Mouse (Mus musculus) cortical plate, adult 2 months (tissue): ENCODE results near the gene Mms19. TPM values are rescaled to one million over a fixed set of nuclear protein-coding genes. Genes with fewer than 3 reads are reported as not detected.

ENCODE experiments used
- H3K27ac ChIP-seq: fragments of 200-500 bp; 2 replicates; pipeline ENCODE4 v1.5.1; 2012; ENCODE audit warnings: low read length, control low read depth, inconsistent platforms; ENCODE audit not compliant: insufficient read depth
- H3K4me1 ChIP-seq: fragments of 200-500 bp; 2 replicates; pipeline ENCODE4 v1.6.1; 2011; ENCODE audit warnings: low read length; ENCODE audit not compliant: control insufficient read depth, insufficient read depth
- H3K4me3 ChIP-seq: fragments of 200-500 bp; 2 replicates; pipeline ENCODE4 v1.5.1; 2011; ENCODE audit warnings: mild to moderate bottlenecking, low read length, control low read depth; ENCODE audit not compliant: insufficient read depth
- CTCF ChIP-seq: fragments of 200-500 bp; IDR thresholded peaks from 2 replicates; pipeline ENCODE4 v1.5.1; 2011; ENCODE audit warnings: mild to moderate bottlenecking, control low read depth, low read length; ENCODE audit not compliant: insufficient read depth; ENCODE audit errors: extremely low read depth
- POLR2A ChIP-seq: fragments of 200-500 bp; IDR thresholded peaks from 2 replicates; pipeline ENCODE4 v1.6.1; 2011; ENCODE audit warnings: mild to moderate bottlenecking, low read length, control low read depth; ENCODE audit not compliant: insufficient read depth; ENCODE audit errors: extremely low read depth
- polyA plus RNA-seq: library from polyadenylated mRNA; depleted of rRNA; stranded (reverse); fragments of >200 nt; gene quantifications from 2 replicates; pipeline ENCODE4 v1.2.3, GENCODE M21; 2012; rRNA removed

Mms19 gene
- 44.3 and 52.0 TPM in 2 replicates for polyA plus RNA-seq

DNA sequence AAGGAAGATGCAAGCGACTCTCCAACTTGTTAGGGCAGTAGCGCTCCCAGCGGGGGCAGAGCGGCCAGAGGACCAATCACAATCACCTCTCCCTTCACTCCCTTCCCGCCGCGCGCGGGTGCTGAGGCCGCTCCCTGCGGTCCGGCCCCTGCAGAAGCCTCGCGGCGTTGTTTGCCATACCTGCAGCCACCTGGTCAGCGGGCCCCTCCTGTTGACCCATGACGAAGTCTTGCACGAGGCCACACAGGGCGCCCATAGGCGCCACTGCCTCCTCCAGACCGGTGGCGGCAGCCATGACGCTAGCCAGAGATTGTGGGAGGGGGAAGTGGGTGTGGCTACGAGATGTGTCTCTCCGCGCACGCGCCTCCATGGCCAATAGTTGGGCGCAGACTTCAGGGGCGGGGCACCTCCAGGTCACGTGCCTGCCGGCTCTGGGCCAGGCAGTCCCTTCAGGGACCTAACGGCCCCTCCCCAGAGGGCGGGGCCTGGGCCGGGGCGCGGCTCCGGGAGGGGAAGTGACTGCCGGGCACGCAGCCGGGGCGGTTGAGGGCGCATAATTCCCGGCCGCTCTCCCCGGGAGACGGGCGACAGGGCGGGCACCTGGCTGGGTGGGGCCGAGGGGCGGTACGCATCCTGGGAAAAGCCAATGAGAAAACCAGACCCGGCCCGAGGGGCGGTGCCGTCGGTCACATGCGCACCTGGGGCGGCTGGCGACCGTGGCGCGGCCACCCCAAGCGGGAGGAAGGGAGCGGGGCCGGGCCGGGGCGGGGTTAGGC lies at the start of gene Mms19:
Gene Mms19 (minus strand): TSS at position 339 of the 776 bp plus-strand sequence.
- H3K4me1 ChIP-seq: no peaks in the 10 kb centered on the region
- TF ChIP-seq CTCF (no peak), POLR2A (peak; percentile 73; the same call in 1 of the 2 replicates)
- peak within 1 kb of the TSS; percentile 84 for H3K4me3 ChIP-seq
- H3K27ac ChIP-seq: peak within 1 kb of the TSS; percentile 17; the same call in 1 of the 2 replicates

DNA sequence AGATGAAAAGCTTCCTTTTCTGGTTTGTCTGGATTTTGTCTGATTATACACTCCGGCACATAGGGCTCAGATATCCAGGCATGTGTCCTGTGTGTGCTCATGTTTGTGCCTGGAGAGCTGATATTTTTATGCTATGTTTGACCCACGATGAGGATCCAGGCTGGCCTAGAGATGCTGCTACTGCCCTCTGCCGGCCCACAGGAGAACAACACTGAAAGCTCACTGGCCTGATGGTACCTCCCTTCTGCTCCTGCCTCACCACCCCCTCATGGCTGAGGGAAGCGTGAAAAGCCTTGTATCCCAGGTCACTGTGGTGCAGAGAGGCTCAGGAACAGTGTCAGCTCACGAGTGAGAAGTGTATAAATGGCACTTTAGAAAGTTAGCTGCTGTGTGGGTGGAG lies 45.2 kb upstream of the Mms19 start:
- TF ChIP-seq POLR2A (no peak), CTCF (peak; percentile 94)
- H3K4me1 ChIP-seq: no peaks in the 10 kb centered on the region
- H3K4me3 ChIP-seq: no peak overlapping the region
- H3K27ac ChIP-seq: no peak overlapping the region

DNA sequence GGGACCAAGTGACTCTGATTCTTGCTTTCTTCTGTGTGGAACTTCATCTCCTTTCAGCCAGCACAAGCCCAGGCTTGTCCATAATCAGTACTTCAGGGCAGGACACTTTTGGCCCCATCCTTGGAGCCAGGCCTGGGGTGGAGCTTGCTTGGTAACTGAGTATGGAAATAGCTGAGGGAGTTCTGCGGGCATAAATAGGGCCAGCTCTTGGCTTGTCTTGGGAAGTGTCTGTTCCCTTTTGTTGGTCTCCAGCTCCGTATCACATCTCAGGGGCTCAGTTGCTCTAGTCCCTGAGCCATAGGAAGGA lies 41.5 kb upstream of the Mms19 start:
- no peak overlapping the region for H3K4me3 ChIP-seq
- H3K4me1 ChIP-seq: no peaks in the 10 kb centered on the region
- TF ChIP-seq CTCF (no peak), POLR2A (no peak)
- H3K27ac ChIP-seq: no peak overlapping the region

DNA sequence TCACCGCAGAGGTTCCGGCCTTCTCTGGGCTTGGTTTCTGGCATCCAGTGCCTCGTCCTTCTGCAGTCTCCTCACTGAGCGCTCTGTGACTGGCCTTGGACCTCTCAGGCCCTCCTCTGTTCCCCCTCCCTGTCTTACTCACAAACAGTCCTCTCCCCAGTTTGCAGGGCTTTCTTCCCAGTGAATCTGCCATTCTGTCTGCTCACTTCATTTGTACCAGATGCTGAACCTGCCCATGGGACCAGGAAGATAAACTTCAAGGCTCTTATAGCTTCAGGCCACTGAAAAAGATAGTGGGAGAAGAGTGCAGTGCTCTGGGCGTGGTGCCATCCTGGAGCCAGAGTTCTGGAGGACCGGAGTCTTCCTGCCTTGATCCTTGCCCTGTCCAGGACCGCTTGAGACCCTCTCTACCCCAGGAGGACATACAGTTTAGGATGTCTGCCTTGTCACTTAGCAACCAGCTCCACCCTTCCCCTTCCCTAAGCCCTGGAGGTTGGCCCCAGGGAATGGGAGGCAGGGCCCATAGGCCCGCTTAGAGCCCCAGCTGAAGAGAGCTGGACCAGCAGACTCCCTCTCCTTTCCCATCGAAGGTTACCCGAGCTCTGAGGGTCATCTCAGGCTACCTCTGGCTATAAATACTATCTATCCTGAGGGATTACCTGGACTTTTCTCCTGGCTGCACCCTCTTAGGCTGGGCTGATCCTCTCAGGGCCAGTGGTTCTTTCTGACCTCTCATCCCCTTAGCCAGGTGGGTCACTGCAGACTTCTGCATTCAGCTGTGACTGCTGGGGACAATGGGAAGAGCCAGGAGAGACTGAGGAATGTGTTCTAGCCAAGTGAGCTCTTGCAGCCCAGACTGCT lies 41.0 kb upstream of the Mms19 start:
- H3K27ac ChIP-seq: no peak overlapping the region
- TF ChIP-seq CTCF: no peak
- TF ChIP-seq POLR2A: no peak

DNA sequence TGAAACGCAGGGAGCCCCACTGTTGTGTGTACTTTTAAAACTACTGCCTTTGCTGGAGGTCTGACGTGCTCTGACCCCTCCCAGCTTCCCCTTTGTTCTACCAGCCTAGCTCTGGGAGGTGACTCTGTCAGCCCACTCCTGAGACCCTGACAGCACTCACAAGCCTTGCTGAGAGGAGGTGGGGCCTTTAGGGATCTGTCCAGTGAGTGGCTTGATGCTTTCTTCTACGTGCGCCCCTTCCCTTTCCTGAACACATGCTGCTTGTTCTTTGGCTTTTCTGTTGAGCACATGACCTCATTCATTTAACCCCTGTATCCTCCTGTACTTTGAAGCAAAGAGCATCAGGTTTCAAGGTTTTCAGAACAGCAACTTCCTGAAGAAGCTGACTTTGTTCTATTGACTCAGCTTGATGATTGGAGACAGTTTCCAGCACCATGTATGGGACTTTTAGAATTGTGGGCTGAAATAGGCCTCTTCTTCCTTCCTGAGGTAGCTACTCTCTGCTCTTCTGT lies 38.1 kb upstream of the Mms19 start:
- TF ChIP-seq CTCF (no peak), POLR2A (no peak)
- Histone ChIP-seq H3K4me1 (peaks cover 2% of the 10 kb centered on the region; the same call in 1 of the 2 replicates), H3K4me3 (no peak overlapping the region), H3K27ac (no peak overlapping the region)

More for the DNA sequence above, 41.0 kb upstream of the Mms19 start:
- H3K4me1 ChIP-seq: peaks cover 2% of the 10 kb centered on the region; the same call in 1 of the 2 replicates
- H3K4me3 ChIP-seq: no peak overlapping the region

DNA sequence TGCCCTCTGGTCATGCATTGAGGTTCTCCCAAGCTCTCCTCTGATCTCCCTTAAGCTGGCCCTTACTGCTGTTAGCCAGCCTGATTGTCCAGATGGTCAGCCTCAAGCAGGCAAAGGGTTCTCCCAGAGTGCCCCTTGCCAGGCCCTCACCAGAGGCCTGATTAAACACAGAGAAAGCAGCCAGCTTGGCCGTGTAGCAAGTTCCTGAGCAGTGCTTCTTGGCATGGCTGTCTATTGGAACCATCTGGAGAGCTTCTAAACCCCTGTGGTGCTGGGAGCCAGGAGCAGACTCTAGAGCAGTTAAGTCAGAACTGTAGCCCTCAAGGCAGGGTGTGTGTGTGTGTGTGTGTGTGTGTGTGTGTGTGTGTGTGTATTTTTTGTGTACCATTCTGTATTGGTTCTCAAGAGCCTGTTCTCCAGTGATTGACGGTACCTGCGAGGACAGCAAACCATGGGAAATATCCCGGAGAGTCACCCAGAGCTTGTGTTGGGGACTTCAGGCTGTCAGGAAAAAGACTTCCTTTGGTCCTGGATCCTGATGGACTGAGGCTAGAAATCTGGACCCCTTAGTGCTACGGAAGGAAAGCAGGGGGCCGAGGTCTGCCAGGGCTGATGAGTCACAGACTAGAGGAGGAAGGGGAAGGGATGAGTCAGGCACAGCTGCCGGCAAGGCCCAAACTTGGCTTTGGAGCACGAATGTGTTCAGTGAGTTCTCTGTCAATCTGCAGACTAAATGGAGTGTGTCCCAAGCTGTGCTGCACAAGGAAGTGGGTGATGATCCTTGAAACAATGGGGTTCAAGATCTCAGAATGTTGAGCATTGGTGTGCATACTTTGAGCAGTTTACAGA lies 36.7 kb upstream of the Mms19 start:
- Histone ChIP-seq H3K27ac (peak overlapping the region; percentile 51; the same call in 1 of the 2 replicates), H3K4me3 (no peak overlapping the region), H3K4me1 (peaks cover 2% of the 10 kb centered on the region; the same call in 1 of the 2 replicates)
- TF ChIP-seq CTCF: no peak
- no peak for TF ChIP-seq POLR2A

DNA sequence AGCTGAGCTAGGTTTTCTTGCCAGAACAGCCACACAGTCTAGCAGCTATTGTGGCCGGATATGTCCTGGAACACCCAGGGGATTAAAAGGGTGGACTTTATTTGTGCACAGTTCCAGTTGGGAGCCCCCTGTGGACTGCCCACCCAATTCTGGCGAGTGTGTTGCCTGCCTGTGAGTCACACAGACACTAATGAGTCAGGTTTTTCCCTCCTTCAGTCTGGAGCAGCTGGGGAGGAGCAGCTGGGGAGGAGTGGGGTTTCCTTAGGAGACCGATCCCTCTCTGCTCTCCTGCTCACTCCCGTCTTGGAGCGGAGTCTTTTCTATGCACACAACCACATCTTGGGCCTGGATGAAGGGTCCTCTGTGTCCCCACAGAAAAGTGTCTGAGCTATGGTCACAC lies 35.9 kb upstream of the Mms19 start:
- peaks cover 2% of the 10 kb centered on the region; the same call in 1 of the 2 replicates for H3K4me1 ChIP-seq
- no peak for TF ChIP-seq POLR2A
- no peak for TF ChIP-seq CTCF
- no peak overlapping the region for H3K4me3 ChIP-seq
- H3K27ac ChIP-seq: peak overlapping the region; percentile 51; the same call in 1 of the 2 replicates

DNA sequence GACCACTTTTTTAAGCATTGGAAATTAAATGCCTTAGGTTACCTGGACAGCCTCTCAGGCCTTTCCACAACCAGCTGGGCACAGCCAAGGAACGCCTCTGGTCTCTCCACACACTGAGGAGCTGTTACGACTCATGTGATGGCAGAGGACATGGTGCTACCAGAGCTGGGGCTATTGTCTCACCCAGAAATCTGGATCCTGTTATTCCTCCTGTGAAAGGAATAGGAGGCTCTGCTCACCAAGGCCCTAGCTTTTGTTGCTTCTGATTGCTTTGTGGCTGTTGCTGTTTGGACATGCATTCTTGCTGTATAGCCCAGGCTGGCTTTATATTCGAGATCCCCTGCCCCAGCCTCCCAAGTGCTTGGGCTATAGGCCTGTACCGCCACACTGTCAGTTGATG lies 35.3 kb upstream of the Mms19 start:
- no peak overlapping the region for H3K27ac ChIP-seq
- no peak for TF ChIP-seq CTCF
- no peak for TF ChIP-seq POLR2A
- peaks cover 2% of the 10 kb centered on the region; the same call in 1 of the 2 replicates for H3K4me1 ChIP-seq
- no peak overlapping the region for H3K4me3 ChIP-seq

DNA sequence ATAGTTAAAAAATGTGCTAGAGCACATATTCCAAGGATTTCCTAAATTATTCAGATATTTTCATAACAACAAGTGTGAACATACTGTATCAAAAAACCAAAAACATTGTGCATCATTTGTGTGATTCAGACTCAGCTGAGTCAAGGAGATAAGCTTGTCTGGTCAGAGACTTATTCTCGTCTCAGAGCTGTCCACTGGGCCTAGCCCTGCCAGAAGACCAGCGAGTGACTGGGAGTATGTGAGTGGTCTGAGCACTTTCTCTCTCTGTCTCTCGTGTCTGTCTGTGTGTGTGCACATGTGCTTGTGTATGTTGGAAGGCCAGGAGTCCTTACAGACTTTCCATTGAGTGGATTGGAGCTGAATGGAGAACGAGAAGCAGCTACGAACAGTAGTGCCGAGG lies 34.0 kb upstream of the Mms19 start:
- TF ChIP-seq POLR2A (no peak), CTCF (no peak)
- peaks cover 2% of the 10 kb centered on the region; the same call in 1 of the 2 replicates for H3K4me1 ChIP-seq
- H3K4me3 ChIP-seq: no peak overlapping the region
- H3K27ac ChIP-seq: no peak overlapping the region
